Mouse (Mus musculus) E14TG2a.4 (cell line): Measurements from ENCODE around the gene Igsf9b.

Experiments
- H3K27me3 ChIP-seq: 2 replicates; pipeline ENCODE4 v1.6.1; 2014; ENCODE audit warnings: low read length, control low read depth; ENCODE audit not compliant: insufficient read depth
- H3K36me3 ChIP-seq: 2 replicates; pipeline ENCODE4 v1.6.1; 2014; ENCODE audit warnings: low read length, control low read depth; ENCODE audit not compliant: insufficient read depth
- H3K4me1 ChIP-seq: replicated peaks from 2 replicates; pipeline ENCODE4 v1.6.1; 2014; ENCODE audit warnings: low read depth, low read length, control low read depth
- H3K4me3 ChIP-seq: replicated peaks from 2 replicates; pipeline ENCODE4 v1.5.1; 2014; ENCODE audit warnings: mild to moderate bottlenecking, low read length
- H3K9me3 ChIP-seq: 2 replicates; pipeline ENCODE4 v1.6.1; 2014; ENCODE audit warnings: low read length, control low read depth
- CTCF ChIP-seq: conservative IDR thresholded peaks from 2 replicates; pipeline ENCODE4 v1.5.1; 2014; ENCODE audit warnings: low read length
- NANOG ChIP-seq: IDR thresholded peaks from 2 replicates; pipeline ENCODE4 v1.6.1; 2014; ENCODE audit warnings: borderline replicate concordance, low read length, mixed read lengths
- POU5F1 ChIP-seq: IDR thresholded peaks from 2 replicates; pipeline ENCODE4 v1.6.1; 2014; ENCODE audit warnings: low read length, borderline replicate concordance

Gene Igsf9b

DNA sequence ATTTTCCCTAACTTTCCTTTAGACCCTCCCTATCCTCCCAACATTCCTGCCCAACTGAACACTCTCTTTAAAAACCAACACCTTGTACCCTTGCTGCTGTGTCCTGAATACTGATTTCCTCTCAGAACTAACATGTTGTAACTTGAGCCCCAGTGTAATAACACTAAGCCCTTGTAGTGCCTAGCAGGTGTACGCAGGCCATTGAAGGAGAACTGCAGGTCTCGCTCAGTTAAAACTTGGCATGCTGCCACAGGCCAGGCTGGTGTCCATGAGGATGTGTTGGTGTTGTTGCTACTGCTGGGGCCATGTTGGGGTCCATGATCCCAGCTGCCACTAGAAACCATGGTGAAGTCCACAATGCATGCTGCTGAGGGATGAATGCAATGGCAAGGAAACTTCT lies 70.1 kb downstream of the Igsf9b start:
- no peaks in the 10 kb centered on the region for H3K9me3 ChIP-seq
- H3K4me1 ChIP-seq, result no peaks in the 10 kb centered on the region
- TF ChIP-seq NANOG, result no peak
- no peak for TF ChIP-seq CTCF
- TF ChIP-seq POU5F1, result no peak
- no peaks in the 10 kb centered on the region for H3K27me3 ChIP-seq
- no peaks in the 10 kb centered on the region for H3K36me3 ChIP-seq
- H3K4me3 ChIP-seq, result no peak overlapping the region

DNA sequence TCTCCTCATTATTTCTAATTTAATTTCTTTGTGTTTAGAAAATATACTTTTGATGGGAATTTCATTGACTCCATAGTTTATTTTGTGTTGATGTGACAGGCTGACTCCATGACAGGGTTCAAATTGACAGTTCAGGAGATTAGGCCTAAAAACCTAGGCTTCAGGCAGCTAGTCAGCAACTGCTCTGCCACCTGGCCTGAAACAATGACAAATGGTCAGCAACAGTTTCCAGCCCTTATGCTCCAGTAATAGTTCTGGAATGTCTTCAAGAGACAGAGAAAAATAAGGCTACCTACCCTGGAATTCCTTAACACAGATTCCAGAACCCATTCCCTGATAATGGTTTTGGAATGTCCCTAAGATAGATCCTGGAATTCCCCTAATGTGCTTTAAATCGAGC lies 76.7 kb downstream of the Igsf9b start:
- Histone ChIP-seq H3K9me3 (no peaks in the 10 kb centered on the region), H3K36me3 (no peaks in the 10 kb centered on the region), H3K4me1 (no peaks in the 10 kb centered on the region), H3K4me3 (no peak overlapping the region), H3K27me3 (no peaks in the 10 kb centered on the region)
- TF ChIP-seq CTCF (no peak), NANOG (no peak), POU5F1 (no peak)

DNA sequence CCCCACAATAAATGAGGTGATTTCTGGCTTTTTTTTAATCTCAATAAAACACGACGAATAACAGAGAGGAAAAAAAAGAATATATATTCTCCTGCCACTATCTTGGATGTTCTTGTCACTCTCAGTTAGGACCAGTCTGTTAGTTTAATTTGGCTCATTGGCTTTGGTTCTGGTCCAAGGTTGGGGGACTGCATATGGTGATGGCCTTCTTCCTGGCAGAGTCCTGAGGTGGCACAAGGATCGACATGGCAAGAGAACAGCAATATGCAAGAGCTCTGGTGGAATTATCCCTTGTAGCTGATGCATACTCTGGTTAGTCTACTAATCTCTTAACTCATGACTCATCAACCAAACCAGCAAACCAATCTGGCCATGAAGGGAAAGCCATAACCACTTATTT lies 87.9 kb downstream of the Igsf9b start:
- TF ChIP-seq CTCF (no peak), POU5F1 (no peak), NANOG (no peak)
- Histone ChIP-seq H3K4me1 (no peaks in the 10 kb centered on the region), H3K36me3 (no peaks in the 10 kb centered on the region), H3K9me3 (no peaks in the 10 kb centered on the region), H3K27me3 (no peaks in the 10 kb centered on the region), H3K4me3 (no peak overlapping the region)

DNA sequence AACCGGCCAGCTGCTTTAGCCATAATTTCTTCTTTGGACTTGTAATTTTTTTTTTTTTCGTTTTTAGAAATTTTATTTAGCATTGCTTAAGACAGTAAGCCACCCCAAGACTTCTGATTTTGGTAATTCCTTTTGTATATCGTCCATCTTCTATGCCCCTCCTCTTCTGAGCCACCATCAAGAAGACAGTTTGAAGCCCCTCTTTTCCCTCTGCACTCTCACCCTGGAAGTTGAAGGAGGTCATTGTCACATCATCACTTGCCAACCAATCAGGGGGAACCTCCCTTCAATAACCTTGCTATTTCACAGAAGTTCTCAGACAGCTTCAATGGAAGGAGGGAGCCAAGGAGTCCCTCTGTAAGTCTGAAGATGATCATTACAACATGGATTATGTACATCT lies 97.5 kb downstream of the Igsf9b start, which contains the start of gene Spata19:
Gene Spata19 (plus strand): TSS at position 301 of the 400 bp plus-strand sequence.
- Histone ChIP-seq H3K27me3 (no peaks in the 10 kb centered on the region), H3K36me3 (no peaks in the 10 kb centered on the region), H3K4me3 (no peak within 1 kb of the TSS), H3K9me3 (no peaks in the 10 kb centered on the region), H3K4me1 (no peaks in the 10 kb centered on the region)
- TF ChIP-seq CTCF (no peak), NANOG (no peak), POU5F1 (no peak)

DNA sequence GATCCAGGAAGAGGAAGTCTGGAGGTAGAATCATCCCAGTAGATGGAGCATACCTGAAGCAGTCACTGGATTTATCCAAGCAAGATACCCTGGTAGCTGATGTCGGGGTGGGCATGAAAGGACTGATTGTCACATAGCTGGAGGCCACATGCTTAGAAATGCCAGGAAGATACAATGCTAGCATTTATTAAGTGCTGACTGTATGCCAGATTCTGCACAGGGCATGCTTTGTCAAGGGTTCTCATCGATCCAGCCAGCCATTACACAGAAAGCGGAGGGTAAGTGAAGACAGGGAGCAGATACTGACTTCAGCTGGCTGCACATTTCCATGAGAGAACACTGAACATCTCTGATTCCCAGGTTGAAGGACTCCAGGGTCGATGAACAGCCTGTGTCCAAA lies 102.2 kb downstream of the Igsf9b start:
- Histone ChIP-seq H3K4me3 (no peak overlapping the region), H3K27me3 (no peaks in the 10 kb centered on the region), H3K4me1 (no peaks in the 10 kb centered on the region), H3K36me3 (no peaks in the 10 kb centered on the region), H3K9me3 (no peaks in the 10 kb centered on the region)
- no peak for TF ChIP-seq NANOG
- TF ChIP-seq CTCF, result no peak
- no peak for TF ChIP-seq POU5F1
